Mouse (Mus musculus): Measurements from ENCODE around the gene Elf2.

DNA sequence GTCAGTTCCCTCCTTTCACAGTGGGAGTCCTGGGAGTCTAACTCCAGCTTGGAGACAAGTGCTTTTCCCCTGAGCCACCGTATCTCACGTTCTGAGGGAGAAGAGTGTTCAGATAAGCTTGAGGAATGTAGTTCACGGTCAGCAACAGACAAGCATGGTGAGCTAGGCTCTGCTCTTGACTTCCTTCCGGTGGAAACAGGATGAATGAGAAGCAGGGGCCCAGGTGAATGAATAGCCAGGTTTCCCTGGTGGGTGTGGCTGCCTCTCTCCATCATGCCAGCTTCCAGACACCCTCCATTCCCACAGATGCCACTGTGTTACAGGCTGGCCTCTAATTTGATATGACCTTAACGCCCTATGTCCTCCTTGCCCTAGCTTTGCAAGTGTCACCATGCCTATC lies 16.6 kb upstream of the Elf2 start:
- TF ChIP-seq POLR2A (IDR thresholded peaks at IDR 0.05; ENCODE audit: low read depth, low read length): no peak
- no peak for TF ChIP-seq CTCF (conservative IDR thresholded peaks at IDR 0.05; ENCODE audit: insufficient read depth, insufficient read length, low read depth, low read length)
